Mouse (Mus musculus) liver, embryonic 13.5 days (tissue): Measurements from ENCODE around the gene Rps8. TPM values are rescaled to one million over a fixed set of nuclear protein-coding genes. Genes with fewer than 3 reads are reported as not detected.
A peak's percentile ranks its signal among the peaks of the same experiment; 100 is the strongest.
"Not testable (repeated sequence)": the region's sequence is repeated elsewhere in the genome, so short reads cannot be mapped to it uniquely, and the experiment has no call there.

Source experiments
- ATAC-seq: fragments of 200-750 bp; cut with Nextera tagmentation; 2 replicates; pipeline ENCODE4 v1.8.0; 2017; ENCODE audit warnings: low read depth, mild to moderate bottlenecking, moderate number of reproducible peaks, moderate library complexity
- DNase-seq: peaks from one replicate; pipeline ENCODE4 v3.0.0; 2022
- H3K27ac ChIP-seq: fragments of 300-500 bp; sonication (generic); 2 replicates; pipeline ENCODE4 v1.5.1; 2015; ENCODE audit warnings: moderate library complexity, mild to moderate bottlenecking, inconsistent platforms
- H3K27me3 ChIP-seq: fragments of 300-500 bp; sonication (generic); 2 replicates; pipeline ENCODE4 v1.6.1; 2015; ENCODE audit warnings: mild to moderate bottlenecking, inconsistent platforms
- H3K36me3 ChIP-seq: fragments of 300-500 bp; sonication (generic); 2 replicates; pipeline ENCODE4 v1.6.1; 2015; ENCODE audit warnings: mild to moderate bottlenecking, inconsistent platforms
- H3K4me1 ChIP-seq: fragments of 300-500 bp; sonication (generic); replicated peaks from 2 replicates; pipeline ENCODE4 v1.6.1; 2015; ENCODE audit warnings: inconsistent platforms
- H3K4me2 ChIP-seq: fragments of 300-500 bp; sonication (generic); 2 replicates; pipeline ENCODE4 v1.6.1; 2015; ENCODE audit warnings: inconsistent platforms, mild to moderate bottlenecking, moderate library complexity
- H3K4me3 ChIP-seq: fragments of 300-500 bp; sonication (generic); replicated peaks from 2 replicates; pipeline ENCODE4 v1.5.1; 2015; ENCODE audit warnings: mild to moderate bottlenecking, inconsistent platforms
- H3K9ac ChIP-seq: fragments of 300-500 bp; sonication (generic); 2 replicates; pipeline ENCODE4 v1.6.1; 2015; ENCODE audit warnings: mild to moderate bottlenecking, inconsistent platforms
- H3K9me3 ChIP-seq: fragments of 300-500 bp; sonication (generic); replicated peaks from 2 replicates; pipeline ENCODE4 v1.6.1; 2016; ENCODE audit warnings: inconsistent platforms
- WGBS: fragments of 180-500 bp; shearing (Covaris S2); methylation state at CpG from one replicate; pipeline ENCODE4 v1.1.7; 2015; ENCODE audit not compliant: insufficient replicate concordance; 5-methylcytosine and 5-hydroxymethylcytosine counted together
- polyA plus RNA-seq: library from polyadenylated mRNA; unstranded; fragments of >200 nt; fragmentation: Nextera tagmentation; extraction: Ambion mirVana; gene quantifications from 2 replicates; pipeline ENCODE4 v1.2.1, GENCODE M21; 2015

The Rps8 gene
- polyA plus RNA-seq: 877 and 919 TPM in 2 replicates

DNA sequence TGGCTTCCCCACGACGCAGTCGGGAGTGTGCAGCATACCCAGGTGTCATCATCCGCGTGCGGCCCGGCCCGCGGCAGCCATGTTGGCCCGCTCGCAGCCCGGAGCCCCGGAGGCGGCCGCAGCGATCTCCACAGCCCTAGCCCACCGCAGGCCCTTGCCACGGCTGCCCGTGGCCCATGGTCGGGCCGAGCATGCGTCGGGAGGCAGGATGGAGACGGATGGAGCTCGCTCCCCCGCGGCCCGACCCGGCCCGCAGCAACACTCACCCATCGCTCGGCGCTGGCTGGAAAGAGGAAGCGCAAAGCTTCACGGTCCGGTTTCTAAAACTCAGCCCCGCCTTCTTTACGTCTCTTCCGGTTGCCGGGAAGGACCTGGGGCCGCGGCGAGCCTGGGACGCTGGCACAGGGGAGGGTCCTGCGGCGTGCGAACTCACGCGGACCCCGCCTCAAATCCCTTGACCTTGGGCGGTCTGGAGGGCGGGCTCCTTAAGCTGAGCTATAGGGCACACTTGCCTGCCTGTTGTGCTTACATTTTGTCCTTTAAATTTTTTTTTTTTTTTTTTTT, at the start of gene Rps8:
Gene Rps8, minus strand, starts transcription at position 452 of the 564 bp plus-strand sequence.
- ATAC-seq (peak; percentile 87), DNase-seq (peak; percentile 81)
- Histone ChIP-seq H3K27ac (peak within 1 kb of the TSS; percentile 88), H3K4me1 (peaks cover 36% of the 10 kb centered on the region), H3K27me3 (no peaks in the 10 kb centered on the region), H3K4me3 (peak within 1 kb of the TSS; percentile 97), H3K4me2 (peak within 1 kb of the TSS; percentile 81), H3K36me3 (peaks cover 68% of the 10 kb centered on the region), H3K9ac (peak within 1 kb of the TSS; percentile 98), H3K9me3 (no peaks in the 10 kb centered on the region)
- WGBS: under 1% methylated on average over 52 of the region's 52 CpGs

DNA sequence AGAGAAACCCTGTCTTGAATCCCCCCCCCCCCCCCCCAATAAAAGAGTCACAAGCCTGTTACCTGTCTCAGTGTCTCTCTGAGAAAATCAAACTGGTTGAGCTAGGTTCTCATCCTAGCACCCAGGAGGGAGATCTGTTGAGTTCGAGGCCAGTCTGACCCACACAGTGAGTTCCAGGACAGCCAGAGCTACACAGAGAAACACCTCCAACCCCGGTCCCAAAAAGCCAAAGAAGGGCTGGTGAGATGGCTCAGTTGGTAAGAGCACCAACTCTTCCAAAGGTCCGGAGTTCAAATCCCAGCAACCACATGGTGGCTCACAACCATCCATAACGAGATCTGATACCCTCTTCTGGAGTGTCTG, 46.9 kb upstream of the Rps8 start:
- Histone ChIP-seq H3K4me2 (no peak overlapping the region), H3K4me1 (peaks cover 6% of the 10 kb centered on the region; the same call in 1 of the 2 replicates), H3K36me3 (no peaks in the 10 kb centered on the region), H3K27me3 (no peaks in the 10 kb centered on the region), H3K9me3 (no peaks in the 10 kb centered on the region), H3K4me3 (no peak overlapping the region), H3K27ac (peak overlapping the region; percentile 23; the same call in 1 of the 2 replicates), H3K9ac (no peak overlapping the region)
- DNase-seq (no peak), ATAC-seq (no peak)
- 44% methylated on average over 4 of the region's 4 CpGs for WGBS

DNA sequence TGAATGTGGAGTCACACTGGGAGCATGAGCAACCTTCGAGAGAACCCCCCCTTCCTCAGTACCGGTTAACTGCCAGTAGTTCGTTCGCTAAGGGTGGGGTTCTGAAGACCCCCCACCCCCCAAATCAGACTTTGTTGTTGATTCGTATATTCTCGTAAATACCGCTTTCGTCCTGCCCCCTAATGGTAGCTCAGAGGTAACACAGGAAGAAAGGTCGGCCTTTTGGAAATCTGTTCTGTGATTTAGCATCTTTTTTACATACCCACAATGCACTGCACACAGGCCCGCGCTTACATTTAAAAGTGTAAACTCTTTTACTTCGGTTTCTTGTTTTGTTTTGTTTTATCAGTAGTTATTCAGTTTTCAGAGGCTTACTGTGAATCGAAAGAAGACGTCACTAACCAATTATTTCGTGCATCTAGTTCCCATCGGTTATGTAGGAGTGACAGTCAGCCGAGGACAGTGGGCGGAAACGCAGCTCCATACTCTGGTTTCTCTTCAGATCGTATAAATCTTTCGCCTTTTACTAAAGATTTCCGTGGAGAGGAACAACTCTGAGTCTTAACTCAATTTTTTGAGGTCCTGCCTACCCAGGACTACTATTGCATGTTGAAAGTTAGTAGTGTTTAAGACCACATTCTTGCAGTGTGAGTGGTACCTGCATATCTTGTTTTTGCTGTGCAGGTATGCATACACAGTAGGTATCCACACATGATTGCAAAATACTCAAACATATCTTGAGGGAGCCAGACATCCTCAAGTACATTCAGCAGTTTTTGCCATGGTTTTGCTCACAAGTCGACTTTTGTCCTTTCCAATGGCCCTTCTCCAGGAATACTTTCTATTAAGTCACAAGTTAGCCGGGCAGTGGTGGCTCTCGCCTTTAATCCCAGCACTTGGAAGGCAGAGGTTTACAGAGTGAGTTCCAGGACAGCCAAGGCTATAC, 46.3 kb upstream of the Rps8 start:
- Histone ChIP-seq H3K4me1 (peaks cover 6% of the 10 kb centered on the region; the same call in 1 of the 2 replicates), H3K36me3 (no peaks in the 10 kb centered on the region), H3K4me3 (peak overlapping the region; percentile 19; the same call in 1 of the 2 replicates), H3K27me3 (no peaks in the 10 kb centered on the region), H3K27ac (peak overlapping the region; percentile 23; the same call in 1 of the 2 replicates), H3K4me2 (peak overlapping the region; percentile 46), H3K9me3 (no peaks in the 10 kb centered on the region), H3K9ac (no peak overlapping the region)
- DNase-seq (peak; percentile 25), ATAC-seq (peak; percentile 96)
- WGBS: under 1% methylated on average over 25 of the region's 25 CpGs

DNA sequence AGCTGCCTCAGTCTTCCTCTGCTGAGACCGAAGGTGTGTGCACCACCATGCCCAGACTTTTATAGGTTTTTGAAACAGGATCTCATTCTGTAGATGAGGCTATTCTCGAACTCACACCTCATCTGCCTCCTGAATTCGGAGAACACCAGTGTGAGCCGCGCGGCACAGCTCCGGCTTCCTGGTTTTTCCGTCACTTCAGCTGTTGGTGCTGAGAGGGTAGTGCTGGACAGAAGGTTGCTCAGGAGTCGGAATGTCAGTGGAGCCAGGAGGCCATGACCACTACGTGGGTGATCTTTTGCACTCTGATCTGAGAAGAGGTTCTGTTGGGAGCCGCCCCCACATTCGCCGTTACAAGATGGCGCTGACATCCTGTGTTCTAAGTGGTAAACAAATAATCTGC, 35.8 kb upstream of the Rps8 start:
- Histone ChIP-seq H3K27me3 (no peaks in the 10 kb centered on the region), H3K36me3 (no peaks in the 10 kb centered on the region), H3K4me1 (peaks cover 21% of the 10 kb centered on the region), H3K4me2 (no peak overlapping the region), H3K9ac (peak overlapping the region; percentile 72; the same call in 1 of the 2 replicates), H3K27ac (no peak overlapping the region), H3K4me3 (no peak overlapping the region), H3K9me3 (no peaks in the 10 kb centered on the region)
- DNase-seq (no peak), ATAC-seq (no peak)
- 91% methylated on average over 14 of the region's 14 CpGs for WGBS

DNA sequence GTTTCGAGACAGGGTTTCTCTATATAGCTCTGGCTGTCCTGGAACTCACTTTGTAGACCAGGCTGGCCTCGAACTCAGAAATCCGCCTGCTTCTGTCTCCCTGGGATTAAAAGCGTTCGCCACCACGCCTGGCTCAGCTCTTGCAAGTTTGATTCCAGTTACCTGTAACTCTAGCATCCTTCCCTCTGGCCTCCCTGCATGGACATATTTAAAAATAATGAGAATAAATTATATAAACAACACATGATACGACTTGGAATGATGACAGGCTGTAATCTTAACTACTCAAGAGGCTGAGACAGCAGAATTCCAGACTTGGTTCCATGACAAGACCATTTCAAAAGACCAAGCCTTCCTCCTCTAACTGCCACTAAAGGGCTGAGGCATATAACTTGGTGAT, 34.6 kb upstream of the Rps8 start:
- no peak for ATAC-seq
- Histone ChIP-seq H3K36me3 (no peaks in the 10 kb centered on the region), H3K27ac (peak overlapping the region; percentile 83), H3K4me3 (no peak overlapping the region), H3K27me3 (no peaks in the 10 kb centered on the region), H3K9me3 (no peaks in the 10 kb centered on the region), H3K4me1 (peaks cover 21% of the 10 kb centered on the region), H3K9ac (peak overlapping the region; percentile 72), H3K4me2 (peak overlapping the region; percentile 29; the same call in 1 of the 2 replicates)
- WGBS: 58% methylated on average over 7 of the region's 7 CpGs
- no peak for DNase-seq

DNA sequence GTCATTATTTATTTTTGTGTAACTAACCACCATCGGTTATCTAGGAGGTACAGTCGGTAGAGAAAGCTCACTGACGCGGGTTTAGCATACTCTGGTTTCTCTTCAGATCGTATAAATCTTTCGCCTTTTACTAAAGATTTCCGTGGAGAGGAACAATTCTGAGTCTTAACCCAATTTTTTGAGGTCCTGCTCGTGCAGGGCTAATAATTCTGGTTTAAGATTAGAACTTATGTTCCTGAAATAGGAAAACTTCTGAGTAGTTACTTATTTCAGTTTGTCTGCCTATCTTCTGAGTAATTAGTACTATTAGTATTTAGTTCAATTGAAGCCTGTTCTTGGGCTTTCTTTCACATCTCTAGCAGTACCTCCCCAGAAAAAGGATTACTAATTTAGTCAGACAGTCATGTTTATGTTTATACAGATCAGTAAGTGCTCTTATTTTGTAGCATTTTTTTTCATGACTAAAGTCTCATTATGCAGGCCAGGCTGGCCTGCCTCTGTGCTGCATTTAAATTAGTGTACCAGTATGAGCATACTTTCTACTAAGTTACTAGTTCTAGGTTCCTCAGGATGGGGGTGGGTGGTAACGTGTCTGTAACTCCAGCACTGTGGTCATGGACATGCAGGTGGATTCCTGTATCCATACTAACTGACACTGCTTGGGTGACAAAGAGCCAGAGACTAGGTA, 34.0 kb upstream of the Rps8 start:
- DNase-seq (peak; percentile 56), ATAC-seq (peak; percentile 89)
- no peak overlapping the region for H3K4me3 ChIP-seq
- H3K4me2 ChIP-seq: peak overlapping the region; percentile 29; the same call in 1 of the 2 replicates
- H3K36me3 ChIP-seq: no peaks in the 10 kb centered on the region
- H3K9ac ChIP-seq: peak overlapping the region; percentile 72
- WGBS: 0% methylated on average over 9 of the region's 9 CpGs
- no peaks in the 10 kb centered on the region for H3K9me3 ChIP-seq
- peak overlapping the region; percentile 83 for H3K27ac ChIP-seq
- 0 out of 2 replicates have a peak, but pooled peaks cover under 1% of the 10 kb centered on the region for H3K27me3 ChIP-seq
- peaks cover 21% of the 10 kb centered on the region for H3K4me1 ChIP-seq

DNA sequence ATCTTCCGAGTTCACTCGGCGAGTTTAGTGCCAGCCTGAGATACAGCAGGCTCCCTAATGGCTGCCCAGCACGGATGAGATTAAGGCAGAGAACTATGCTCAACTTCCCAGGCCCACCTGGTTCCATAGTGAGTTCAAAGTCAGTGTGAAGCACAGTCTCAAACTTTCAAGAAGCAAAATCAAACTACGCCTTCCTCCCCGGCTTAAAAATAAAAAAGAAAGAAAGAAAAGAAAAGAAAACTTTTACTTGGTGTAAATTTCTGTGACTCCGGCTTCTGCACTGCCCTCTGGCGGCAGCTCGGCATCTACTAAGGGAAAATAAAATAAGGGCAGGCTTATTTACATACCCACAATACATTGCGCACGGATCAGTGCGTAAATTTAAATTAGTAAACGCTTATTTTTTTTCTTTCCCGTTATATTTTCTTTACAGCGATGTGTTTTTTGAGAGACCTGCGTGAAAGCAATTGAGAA, 33.4 kb upstream of the Rps8 start:
- Histone ChIP-seq H3K27me3 (0 out of 2 replicates have a peak, but pooled peaks cover 3% of the 10 kb centered on the region), H3K36me3 (no peaks in the 10 kb centered on the region), H3K4me3 (peak overlapping the region; percentile 51), H3K9me3 (no peaks in the 10 kb centered on the region), H3K27ac (peak overlapping the region; percentile 83), H3K4me1 (peaks cover 21% of the 10 kb centered on the region), H3K4me2 (peak overlapping the region; percentile 62), H3K9ac (peak overlapping the region; percentile 72)
- ATAC-seq (peak; percentile 50), DNase-seq (peak; percentile 77)
- under 1% methylated on average over 16 of the region's 16 CpGs for WGBS

DNA sequence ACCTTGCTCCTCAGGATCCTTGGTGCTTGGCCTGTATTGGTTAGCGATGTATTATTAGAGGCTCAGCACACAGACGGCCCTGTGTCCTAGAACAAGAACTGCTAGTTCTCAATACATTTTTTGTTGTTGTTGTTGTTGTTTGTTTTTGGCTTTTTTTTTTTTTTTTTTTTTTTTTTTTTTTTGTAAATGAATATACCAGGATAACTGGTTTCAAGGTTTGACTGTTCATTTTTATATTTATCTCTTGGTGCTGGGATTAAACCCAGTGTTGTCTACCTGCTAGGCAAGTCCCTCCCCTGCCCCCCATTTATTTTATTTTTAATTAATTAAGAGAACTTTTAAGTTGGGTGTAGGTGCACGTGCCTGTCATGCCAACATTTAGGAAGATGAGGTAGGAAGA, 32.9 kb upstream of the Rps8 start:
- peak overlapping the region; percentile 62 for H3K4me2 ChIP-seq
- H3K4me1 ChIP-seq: peaks cover 21% of the 10 kb centered on the region
- no peak for DNase-seq
- no peaks in the 10 kb centered on the region for H3K36me3 ChIP-seq
- H3K9me3 ChIP-seq: no peaks in the 10 kb centered on the region
- no peak for ATAC-seq
- WGBS: 60% methylated on average over 3 of the region's 3 CpGs
- peak overlapping the region; percentile 51 for H3K4me3 ChIP-seq
- H3K9ac ChIP-seq: peak overlapping the region; percentile 72
- 0 out of 2 replicates have a peak, but pooled peaks cover 3% of the 10 kb centered on the region for H3K27me3 ChIP-seq
- H3K27ac ChIP-seq: peak overlapping the region; percentile 83

DNA sequence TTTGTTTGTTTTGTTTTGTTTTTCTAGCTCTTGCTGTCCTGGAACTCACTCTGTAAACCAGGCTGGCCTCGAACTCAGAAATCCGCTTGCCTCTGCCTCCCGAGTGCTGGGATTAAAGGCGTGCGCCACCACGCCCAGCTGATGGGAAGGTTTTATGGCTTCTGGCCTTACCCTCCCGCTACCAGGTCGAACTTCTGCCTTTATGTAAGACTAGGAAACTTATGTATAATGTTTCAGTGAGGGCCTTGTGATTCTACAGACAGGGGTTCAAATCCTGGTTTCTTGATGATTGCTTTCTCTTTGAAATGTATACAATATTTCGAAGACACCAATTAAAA, 26.7 kb upstream of the Rps8 start:
- H3K4me1 ChIP-seq: peaks cover 27% of the 10 kb centered on the region
- DNase-seq, H3K27me3 ChIP-seq, H3K9me3 ChIP-seq: not testable (repeated sequence)
- H3K4me2 ChIP-seq: peak overlapping the region; percentile 80
- H3K4me3 ChIP-seq: peak overlapping the region; percentile 81
- H3K27ac ChIP-seq: peak overlapping the region; percentile 83; the same call in 1 of the 2 replicates
- H3K36me3 ChIP-seq: peaks cover 26% of the 10 kb centered on the region
- peak; percentile 61 for ATAC-seq
- peak overlapping the region; percentile 64 for H3K9ac ChIP-seq
- WGBS: 11% methylated on average over 9 of the region's 9 CpGs

DNA sequence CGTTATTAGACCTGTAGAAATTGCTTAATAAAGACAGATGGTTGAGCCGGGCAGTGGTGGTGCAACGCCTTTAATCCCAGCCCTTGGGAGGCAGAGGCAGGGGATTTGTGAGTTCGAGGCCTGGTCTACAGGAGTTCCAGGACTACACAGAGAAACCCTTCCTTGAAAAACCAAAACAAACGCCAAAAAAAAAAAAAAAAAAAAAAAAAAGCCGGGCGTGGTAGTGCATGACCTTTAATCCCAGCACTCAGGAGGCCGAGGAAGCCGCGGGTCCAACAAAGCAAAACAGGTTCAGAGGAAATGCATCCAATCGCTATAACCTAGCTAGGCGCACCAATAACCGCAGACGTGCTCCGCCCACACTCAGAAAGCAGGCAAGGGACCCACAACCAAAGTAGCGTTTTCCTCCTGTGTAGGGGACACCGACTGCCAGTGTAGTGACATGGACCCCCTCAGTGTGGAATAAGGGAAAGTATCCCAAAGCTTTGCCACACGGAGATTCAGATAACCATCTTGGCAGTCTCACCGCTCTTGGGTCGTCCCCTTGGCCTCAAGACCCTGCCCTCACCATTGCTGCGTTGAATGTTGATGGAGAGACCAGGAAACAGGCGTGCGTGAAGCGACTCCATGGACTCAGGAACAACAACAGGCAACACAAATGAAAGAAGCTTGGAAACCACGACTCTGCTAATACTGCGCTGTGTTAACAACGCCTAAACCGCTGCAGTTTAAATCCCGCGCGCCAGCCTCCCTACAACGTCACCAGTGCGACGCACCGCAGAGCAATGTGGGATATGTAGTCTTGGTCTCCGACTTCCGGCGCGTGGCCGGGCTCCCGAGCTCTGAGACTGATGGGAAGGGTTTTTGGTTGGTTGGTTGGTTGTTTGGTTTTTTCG, 26.1 kb upstream of the Rps8 start, which contains the start of gene Kif2c:
Gene Kif2c, minus strand, starts transcription at position 777 of the 896 bp plus-strand sequence.
- Histone ChIP-seq H3K9me3 (no peaks in the 10 kb centered on the region), H3K27me3 (0 out of 2 replicates have a peak, but pooled peaks cover 3% of the 10 kb centered on the region), H3K4me3 (peak within 1 kb of the TSS; percentile 81), H3K4me1 (peaks cover 27% of the 10 kb centered on the region), H3K27ac (peak within 1 kb of the TSS; percentile 83), H3K9ac (peak within 1 kb of the TSS; percentile 82), H3K4me2 (peak within 1 kb of the TSS; percentile 80), H3K36me3 (peaks cover 33% of the 10 kb centered on the region)
- under 1% methylated on average over 42 of the region's 42 CpGs for WGBS
- peak; percentile 85 for DNase-seq
- peak; percentile 98 for ATAC-seq
